Mouse (Mus musculus): Measurements from ENCODE around the gene Cd84. TPM values are rescaled to one million over a fixed set of nuclear protein-coding genes. Genes with fewer than 3 reads are reported as not detected.

The Cd84 gene
- total and polyA plus RNA-seq, 2 experiments from 2014 or later, result 0.27 to 2.1 TPM

DNA sequence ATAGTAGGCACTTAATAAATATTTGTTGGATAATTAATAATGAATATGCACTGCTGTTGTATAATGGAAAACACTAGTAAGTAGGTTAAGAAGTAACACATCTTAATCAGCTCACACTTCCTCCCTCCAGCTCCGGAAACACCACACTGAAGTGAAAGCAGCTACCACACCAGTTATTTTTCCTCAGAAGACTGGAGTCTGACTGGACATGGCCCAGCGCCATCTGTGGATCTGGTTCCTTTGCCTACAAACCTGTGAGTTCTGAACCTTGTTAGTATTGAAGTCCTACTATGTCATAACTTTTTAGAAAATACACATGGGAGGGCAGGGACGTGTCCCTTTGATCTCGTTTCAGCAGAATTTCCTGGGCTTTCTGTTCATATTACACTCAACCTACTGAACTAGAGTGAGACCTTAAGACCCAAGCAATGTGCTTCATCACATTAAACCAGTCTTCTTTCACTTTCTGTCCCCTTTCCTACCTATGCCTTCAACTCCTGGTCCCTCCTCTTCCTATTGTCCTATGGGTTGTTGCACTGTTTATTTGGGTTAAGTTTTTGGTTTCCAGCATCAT lies 1.0 kb downstream of the Cd84 start:
- Histone ChIP-seq H3K4me1 (ENCODE audit: control insufficient read depth, insufficient read depth) (no peaks in the 10 kb centered on the region), H3K9me3 (replicated peaks; ENCODE audit: control insufficient read depth, low read length) (no peaks in the 10 kb centered on the region), H3K27me3 (ENCODE audit: control insufficient read depth, insufficient read depth, low read length) (no peaks in the 10 kb centered on the region), H3K9ac (replicated peaks; ENCODE audit: low read depth, low read length) (no peak overlapping the region), H3K4me3 (ENCODE audit: low read depth, low read length) (peak overlapping the region; percentile 5; the same call in 1 of the 2 replicates), H3K4me2 (ENCODE audit: low read depth, low read length) (peak overlapping the region; percentile 1; the same call in 1 of the 2 replicates), H3K36me3 (replicated peaks; ENCODE audit: control insufficient read depth, insufficient read depth, low read length) (no peaks in the 10 kb centered on the region), H3K27ac (ENCODE audit: low read depth) (no peak overlapping the region)
- ATAC-seq (ENCODE audit: insufficient read depth, low read depth), result no peak
- DNase-seq (ENCODE audit: low spot score), result no peak
- TF ChIP-seq CTCF (IDR thresholded peaks at IDR 0.05; ENCODE audit: low read depth) (no peak), EP300 (IDR thresholded peaks at IDR 0.05; ENCODE audit: low read depth) (no peak)
- 63% methylated on average over 4 of the region's 4 CpGs for WGBS

DNA sequence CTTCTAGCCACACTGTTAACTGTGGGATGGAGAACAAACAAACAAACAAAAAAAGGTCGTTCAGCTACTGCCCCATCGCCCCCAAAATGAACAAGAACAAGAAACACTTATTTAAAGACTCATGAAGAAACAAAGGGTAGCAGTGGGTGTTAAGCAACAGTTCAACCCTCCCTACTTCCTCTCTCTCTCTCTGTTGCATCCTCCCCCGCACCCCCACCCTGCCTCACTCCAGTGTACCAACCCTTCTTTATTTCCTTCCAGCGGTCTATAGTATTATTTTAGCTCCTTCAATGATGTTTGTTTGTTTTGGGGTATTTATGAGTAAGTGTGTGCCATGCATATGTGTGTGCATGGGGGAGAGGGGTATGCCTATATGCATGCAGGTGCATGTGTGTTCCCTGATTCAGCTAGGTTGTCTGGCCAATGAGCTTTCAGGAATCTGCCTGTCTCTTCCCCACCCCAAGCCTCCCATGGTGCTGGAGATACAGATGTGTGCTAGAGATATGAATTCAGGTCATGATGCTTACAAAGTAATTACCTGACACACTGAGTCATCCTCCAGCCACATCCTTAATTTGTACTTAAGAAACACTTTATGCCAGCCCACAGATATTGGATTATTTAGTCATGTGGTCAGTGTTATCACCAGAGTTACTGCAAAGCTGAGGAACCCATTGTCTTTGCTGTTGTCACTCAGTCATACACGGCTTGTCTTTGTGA lies 5.7 kb downstream of the Cd84 start:
- no peaks in the 10 kb centered on the region for H3K36me3 ChIP-seq (replicated peaks; ENCODE audit: control insufficient read depth, insufficient read depth, low read length)
- no peaks in the 10 kb centered on the region for H3K27me3 ChIP-seq (ENCODE audit: control insufficient read depth, insufficient read depth, low read length)
- H3K4me2 ChIP-seq (ENCODE audit: low read depth, low read length), result no peak overlapping the region
- WGBS, result 59% methylated on average over 5 of the region's 5 CpGs
- no peaks in the 10 kb centered on the region for H3K9me3 ChIP-seq (replicated peaks; ENCODE audit: control insufficient read depth, low read length)
- no peaks in the 10 kb centered on the region for H3K4me1 ChIP-seq (ENCODE audit: control insufficient read depth, insufficient read depth)
- TF ChIP-seq CTCF (IDR thresholded peaks at IDR 0.05; ENCODE audit: low read depth) (no peak), EP300 (IDR thresholded peaks at IDR 0.05; ENCODE audit: low read depth) (no peak)
- H3K27ac ChIP-seq (ENCODE audit: low read depth), result no peak overlapping the region
- H3K4me3 ChIP-seq (ENCODE audit: low read depth, low read length), result no peak overlapping the region
- no peak for DNase-seq (ENCODE audit: low spot score)
- no peak overlapping the region for H3K9ac ChIP-seq (replicated peaks; ENCODE audit: low read depth, low read length)
- no peak for ATAC-seq (ENCODE audit: insufficient read depth, low read depth)

DNA sequence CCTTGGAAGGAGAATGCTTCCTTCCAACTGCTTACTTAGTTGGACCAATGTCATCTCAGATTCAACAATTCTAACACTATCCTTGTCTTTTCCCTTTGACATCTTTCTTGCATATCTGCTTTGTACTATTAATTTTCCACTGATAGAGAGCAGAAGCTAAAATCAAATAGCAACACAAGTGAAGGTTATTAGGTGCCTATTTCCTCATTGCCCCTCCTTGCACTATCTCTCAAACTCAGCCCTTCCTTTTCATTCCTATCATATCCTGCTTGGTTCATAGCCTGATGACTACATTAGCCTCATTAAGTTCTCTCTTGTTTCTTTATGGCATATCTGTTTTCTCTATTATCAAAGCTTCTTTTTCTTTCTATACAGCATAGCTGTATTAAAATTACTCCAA lies 8.7 kb downstream of the Cd84 start:
- no peak overlapping the region for H3K27ac ChIP-seq (ENCODE audit: low read depth)
- no peak overlapping the region for H3K4me3 ChIP-seq (ENCODE audit: low read depth, low read length)

DNA sequence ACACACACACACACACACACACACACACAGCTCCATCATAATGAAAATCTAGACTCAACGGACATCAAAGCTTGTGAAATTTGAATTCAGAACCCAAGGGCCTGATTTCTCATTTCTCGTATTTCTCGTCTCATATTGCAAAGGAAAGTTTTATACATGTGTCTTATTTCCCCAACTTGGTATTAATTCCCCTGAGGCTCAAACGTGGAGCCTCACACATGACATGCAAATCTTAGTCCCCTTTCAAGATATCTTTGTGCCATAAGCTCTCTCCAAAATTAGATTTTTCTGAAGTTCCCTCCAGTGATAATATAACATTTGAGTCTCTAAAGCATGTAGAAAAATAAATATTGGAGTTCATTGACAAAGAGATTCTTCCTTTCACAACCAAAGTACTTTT lies 9.3 kb downstream of the Cd84 start:
- Histone ChIP-seq H3K9me3 (replicated peaks; ENCODE audit: control insufficient read depth, low read length) (no peaks in the 10 kb centered on the region), H3K27ac (ENCODE audit: low read depth) (no peak overlapping the region), H3K9ac (replicated peaks; ENCODE audit: low read depth, low read length) (no peak overlapping the region), H3K36me3 (replicated peaks; ENCODE audit: control insufficient read depth, insufficient read depth, low read length) (no peaks in the 10 kb centered on the region), H3K4me3 (ENCODE audit: low read depth, low read length) (no peak overlapping the region), H3K27me3 (ENCODE audit: control insufficient read depth, insufficient read depth, low read length) (no peaks in the 10 kb centered on the region), H3K4me1 (ENCODE audit: control insufficient read depth, insufficient read depth) (no peaks in the 10 kb centered on the region), H3K4me2 (ENCODE audit: low read depth, low read length) (no peak overlapping the region)
- ATAC-seq (ENCODE audit: insufficient read depth, low read depth), result no peak
- WGBS, result 66% methylated on average over 4 of the region's 4 CpGs
- no peak for DNase-seq (ENCODE audit: low spot score)
- TF ChIP-seq CTCF (IDR thresholded peaks at IDR 0.05; ENCODE audit: low read depth) (no peak), EP300 (IDR thresholded peaks at IDR 0.05; ENCODE audit: low read depth) (no peak)

More for the DNA sequence above, 8.7 kb downstream of the Cd84 start:
- no peaks in the 10 kb centered on the region for H3K9me3 ChIP-seq (replicated peaks; ENCODE audit: control insufficient read depth, low read length)
- H3K4me1 ChIP-seq (ENCODE audit: control insufficient read depth, insufficient read depth), result no peaks in the 10 kb centered on the region
- H3K27me3 ChIP-seq (ENCODE audit: control insufficient read depth, insufficient read depth, low read length), result no peaks in the 10 kb centered on the region
- ATAC-seq (ENCODE audit: insufficient read depth, low read depth) (no peak), DNase-seq (ENCODE audit: low spot score) (no peak)
- H3K36me3 ChIP-seq (replicated peaks; ENCODE audit: control insufficient read depth, insufficient read depth, low read length), result no peaks in the 10 kb centered on the region
- H3K4me2 ChIP-seq (ENCODE audit: low read depth, low read length), result no peak overlapping the region
- TF ChIP-seq CTCF (IDR thresholded peaks at IDR 0.05; ENCODE audit: low read depth) (no peak), EP300 (IDR thresholded peaks at IDR 0.05; ENCODE audit: low read depth) (no peak)
- no peak overlapping the region for H3K9ac ChIP-seq (replicated peaks; ENCODE audit: low read depth, low read length)

DNA sequence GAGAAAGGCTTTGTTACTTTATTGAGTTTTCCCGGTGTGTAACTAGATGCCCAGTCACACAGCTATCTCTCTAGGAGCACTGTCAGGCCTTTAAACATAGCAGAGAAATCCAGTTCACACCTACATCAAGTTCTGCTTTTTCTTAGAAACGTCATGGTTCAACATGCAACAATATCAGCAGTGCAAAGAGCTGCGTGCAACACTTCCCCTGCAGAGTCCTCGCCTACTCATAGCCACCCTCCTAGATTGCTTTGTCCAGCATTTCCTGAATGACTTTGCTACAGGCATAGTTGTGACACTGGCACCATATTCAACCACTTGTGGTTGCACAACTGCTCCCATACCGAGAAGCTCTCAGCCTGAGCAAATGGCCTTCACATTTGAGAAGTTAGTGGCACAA lies 10.0 kb downstream of the Cd84 start:
- H3K4me1 ChIP-seq (ENCODE audit: control insufficient read depth, insufficient read depth), result no peaks in the 10 kb centered on the region
- no peak overlapping the region for H3K4me3 ChIP-seq (ENCODE audit: low read depth, low read length)
- ATAC-seq (ENCODE audit: insufficient read depth, low read depth) (no peak), DNase-seq (ENCODE audit: low spot score) (no peak)
- no peak overlapping the region for H3K27ac ChIP-seq (ENCODE audit: low read depth)
- no peak for TF ChIP-seq CTCF (IDR thresholded peaks at IDR 0.05; ENCODE audit: low read depth)
- no peak for TF ChIP-seq EP300 (IDR thresholded peaks at IDR 0.05; ENCODE audit: low read depth)
- WGBS, result 66% methylated on average over 5 of the region's 5 CpGs
- no peak overlapping the region for H3K4me2 ChIP-seq (ENCODE audit: low read depth, low read length)
- no peaks in the 10 kb centered on the region for H3K36me3 ChIP-seq (replicated peaks; ENCODE audit: control insufficient read depth, insufficient read depth, low read length)
- no peak overlapping the region for H3K9ac ChIP-seq (replicated peaks; ENCODE audit: low read depth, low read length)
- no peaks in the 10 kb centered on the region for H3K27me3 ChIP-seq (ENCODE audit: control insufficient read depth, insufficient read depth, low read length)
- no peaks in the 10 kb centered on the region for H3K9me3 ChIP-seq (replicated peaks; ENCODE audit: control insufficient read depth, low read length)

All from heart, postnatal 0 days (tissue).